Mouse (Mus musculus): ENCODE data around the gene Hist1h2bk.

Gene Hist1h2bk

GRCm38 (mm10) chr13:22049041-22049440, 13.4 kb downstream of the Hist1h2bk start:
- in situ Hi-C loops (cut with MboI; ENCODE audit: low pct_unique_long_range_greater_than_20kb in 1 of 2, low sequenced_read_pairs in 2 of 2, unreplicated experiment in 1 of 2): loop anchor here (10.0 to 25.0 kb wide), 4 partner anchors 187 to 1688 kb away; partner anchors contain the start of genes Hist1h1c (in 1 of the 2), Hist1h2bb (in 1 of the 2) and Hist1h3c (in 1 of the 2)

DNA sequence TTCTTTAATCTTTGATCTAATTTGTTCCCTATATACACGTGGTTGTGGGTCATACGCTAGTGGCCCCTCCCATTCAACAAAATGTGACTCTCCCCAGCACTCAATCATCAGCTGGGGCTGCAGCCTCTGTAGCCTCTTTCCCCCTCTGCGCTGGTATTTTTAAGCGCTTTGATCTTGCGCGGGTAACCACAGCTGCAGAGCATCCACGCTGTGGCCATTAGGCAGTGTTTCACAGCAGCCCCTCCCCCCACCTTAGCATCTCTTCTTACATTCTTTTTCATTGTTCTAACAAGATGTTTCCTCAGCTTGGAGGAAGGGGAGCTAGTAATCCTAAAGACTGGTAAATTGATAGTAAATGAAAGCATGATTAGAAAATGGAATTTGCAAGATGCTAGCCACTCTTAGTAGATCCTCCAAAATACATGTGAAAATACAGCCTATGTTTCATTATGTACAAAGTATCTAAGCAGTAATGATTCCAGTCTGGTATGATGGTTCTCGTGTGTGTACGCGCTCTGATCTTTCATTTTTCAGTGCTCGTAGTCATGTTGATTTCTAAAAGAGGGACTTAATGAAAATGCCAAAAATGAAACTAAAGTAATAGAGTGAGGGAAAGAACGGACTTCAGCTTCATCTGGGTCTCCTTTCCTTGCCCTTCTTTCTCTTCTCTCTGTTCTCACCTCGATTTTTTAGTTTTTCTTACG, 14.2 kb downstream of the Hist1h2bk start:
- in situ Hi-C loops (cut with MboI; ENCODE audit: low pct_unique_long_range_greater_than_20kb in 1 of 2, low sequenced_read_pairs in 2 of 2, unreplicated experiment in 1 of 2): loop anchor here (10.0 to 25.0 kb wide), 4 partner anchors 188 to 1687 kb away; partner anchors contain the start of genes Hist1h1c (in 1 of the 2), Hist1h2bb (in 1 of the 2) and Hist1h3c (in 1 of the 2)

- in situ Hi-C loops (cut with MboI; ENCODE audit: low pct_unique_long_range_greater_than_20kb in 1 of 2, low sequenced_read_pairs in 2 of 2, unreplicated experiment in 1 of 2): loop anchor here in 1 of 2 experiments (10.0 kb wide), 1 partner anchor 1354 kb away; no protein-coding TSS in a partner anchor
Observed at GRCm38 (mm10) chr13:22050591-22051522, 15.2 kb downstream of the Hist1h2bk start.

GRCm38 (mm10) chr13:22051523-22051859, 15.8 kb downstream of the Hist1h2bk start:
- in situ Hi-C loops (cut with MboI; ENCODE audit: low pct_unique_long_range_greater_than_20kb in 1 of 2, low sequenced_read_pairs in 2 of 2, unreplicated experiment in 1 of 2): loop anchor here in 1 of 2 experiments (10.0 kb wide), 1 partner anchor 1353 kb away; no protein-coding TSS in a partner anchor

DNA sequence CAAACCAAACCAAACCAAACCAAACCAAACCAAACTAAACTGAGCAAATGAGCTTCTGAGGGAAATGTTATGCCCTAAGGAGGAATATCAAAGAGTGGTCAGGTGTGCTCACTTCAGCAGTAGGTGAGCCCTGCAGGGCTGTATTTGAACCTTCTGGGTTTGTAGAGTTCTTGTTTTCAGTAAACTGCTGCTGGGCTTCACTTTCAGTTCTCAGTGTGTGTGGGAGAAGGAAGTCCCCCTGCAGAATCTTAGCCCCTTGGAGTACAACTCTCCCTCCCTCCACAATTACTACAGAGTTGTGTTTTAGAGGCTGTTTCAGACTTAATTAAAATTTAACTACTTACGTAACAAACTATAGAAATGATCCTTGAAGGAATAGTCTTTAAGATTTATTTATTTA, 18.1 kb downstream of the Hist1h2bk start:
- in situ Hi-C loops (cut with MboI; ENCODE audit: low pct_unique_long_range_greater_than_20kb in 1 of 2, low sequenced_read_pairs in 2 of 2, unreplicated experiment in 1 of 2): loop anchor here in 1 of 2 experiments (10.0 kb wide), 1 partner anchor 1351 kb away; no protein-coding TSS in a partner anchor

GRCm38 (mm10) chr13:22061422-22061821, 25.8 kb downstream of the Hist1h2bk start:
- in situ Hi-C loops (cut with MboI; ENCODE audit: low pct_unique_long_range_greater_than_20kb in 1 of 2, low sequenced_read_pairs in 2 of 2, unreplicated experiment in 1 of 2): no loop called here

GRCm38 (mm10) chr13:22063468-22063867, 27.8 kb downstream of the Hist1h2bk start:
- in situ Hi-C loops (cut with MboI; ENCODE audit: low pct_unique_long_range_greater_than_20kb in 1 of 2, low sequenced_read_pairs in 2 of 2, unreplicated experiment in 1 of 2): no loop called here

GRCm38 (mm10) chr13:22084140-22084539, 48.5 kb downstream of the Hist1h2bk start, which contains the start of gene Vmn1r188:
Vmn1r188 (plus strand) TSS chr13:22084440.
- in situ Hi-C loops (cut with MboI; ENCODE audit: low pct_unique_long_range_greater_than_20kb in 1 of 2, low sequenced_read_pairs in 2 of 2, unreplicated experiment in 1 of 2): loop anchor here in 1 of 2 experiments (25.0 kb wide), 1 partner anchor 1153 kb away; the partner anchor contains the start of genes Vmn1r222 and Vmn1r223

All from mouse embryonic stem cell (cell line).